Mouse (Mus musculus): Measurements from ENCODE around the gene Gad1. TPM values are rescaled to one million over a fixed set of nuclear protein-coding genes. Genes with fewer than 3 reads are reported as not detected.

Gad1 gene
- total RNA-seq, 2 experiments from 2014 or later: 0.49 to 0.88 TPM

DNA sequence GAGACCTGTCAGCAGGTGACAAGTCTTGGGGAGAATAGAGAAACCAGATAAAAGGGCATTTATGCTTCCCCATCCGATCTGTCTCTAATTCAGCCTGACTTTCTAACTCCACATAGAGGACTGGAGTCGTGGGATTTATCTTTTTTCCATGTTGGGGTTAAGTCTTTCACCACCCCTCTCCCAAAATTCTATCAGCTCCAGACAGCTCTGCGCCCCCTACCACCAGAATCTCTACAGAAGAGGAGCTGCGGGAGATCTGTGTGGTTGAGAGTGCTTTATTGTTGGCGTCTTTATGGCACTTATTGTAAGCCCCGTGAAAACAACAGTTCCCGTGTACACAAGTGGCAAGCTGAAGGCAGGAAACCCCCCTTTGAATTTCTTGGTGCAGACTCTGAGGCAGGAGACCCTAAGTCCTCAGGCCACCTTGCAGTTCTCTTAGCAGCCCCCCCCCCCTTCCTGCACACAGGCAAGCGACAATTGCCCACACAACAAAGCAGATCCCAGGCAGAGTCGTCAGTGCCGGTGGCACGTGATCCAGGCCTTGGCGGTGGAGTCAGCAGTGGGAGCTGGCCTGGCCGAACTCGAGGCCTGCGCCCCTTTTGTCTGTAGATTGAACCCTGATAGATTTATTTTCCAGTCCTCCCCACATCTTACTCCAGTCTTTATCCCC, 11.9 kb downstream of the Gad1 start:
- DNase-seq: no peak

DNA sequence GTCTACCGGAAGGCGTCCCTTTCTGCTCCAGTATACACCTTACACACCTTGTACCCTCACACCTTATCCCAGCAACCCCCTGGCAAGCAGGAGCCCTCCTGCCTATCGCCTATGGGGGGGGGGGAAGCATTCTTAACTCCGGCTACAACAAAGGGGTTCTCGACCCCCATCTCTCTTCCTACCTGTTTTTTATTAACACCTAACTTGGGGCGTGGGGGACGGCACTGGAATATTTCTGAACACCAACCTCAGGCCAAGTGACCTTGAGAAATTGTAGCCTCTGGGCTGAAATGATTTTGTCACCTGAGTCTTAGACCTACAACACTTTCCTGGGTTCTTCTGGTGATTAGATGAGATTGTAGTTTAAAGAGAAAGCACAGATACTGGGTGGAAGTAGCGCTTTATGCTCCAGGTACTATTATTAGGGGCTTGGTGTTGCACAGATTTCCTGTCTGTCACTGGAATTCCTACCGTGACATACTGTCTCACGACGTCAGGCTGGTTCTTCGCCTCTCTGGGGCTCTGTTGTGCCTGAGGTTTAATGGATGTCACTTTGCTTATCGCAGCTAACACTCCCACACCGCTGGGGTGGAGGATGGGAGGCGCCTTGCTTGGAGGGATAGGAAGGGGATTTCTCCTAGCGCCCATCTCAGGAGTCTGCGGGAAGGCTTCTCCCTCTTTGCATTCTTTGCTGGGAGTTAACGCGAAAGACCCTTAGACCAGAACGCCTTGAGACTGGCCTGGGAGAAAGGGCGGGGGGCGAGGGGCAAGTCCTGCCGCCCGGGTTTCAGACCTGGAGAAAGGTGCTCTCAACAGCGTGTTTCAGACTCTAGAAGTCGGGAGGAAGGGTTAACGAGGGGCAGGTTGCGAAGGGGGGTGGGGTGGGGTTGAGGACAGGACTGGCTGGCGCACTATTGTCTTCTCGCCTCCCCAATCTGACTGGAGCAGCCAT, 13.1 kb downstream of the Gad1 start:
- DNase-seq: no peak

DNA sequence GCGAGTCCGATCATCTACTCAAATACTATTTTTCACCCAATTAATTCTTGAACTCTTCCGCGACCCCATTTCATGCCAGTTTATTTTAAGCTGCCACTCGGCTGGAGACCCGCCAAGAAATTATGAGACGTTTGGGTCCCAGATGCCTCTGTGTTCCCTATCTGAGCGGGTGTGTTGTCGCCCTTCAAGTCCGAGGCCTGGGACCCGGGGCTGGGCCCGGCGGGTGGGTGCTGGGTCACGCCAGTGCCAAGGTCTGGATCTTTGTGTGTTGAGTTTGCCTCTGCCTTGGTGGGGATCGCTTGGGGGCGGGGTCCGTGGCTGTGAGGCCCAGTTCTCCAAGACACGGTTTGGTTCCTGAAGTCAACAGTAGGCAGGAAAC, 13.7 kb downstream of the Gad1 start:
- no peak for DNase-seq

DNA sequence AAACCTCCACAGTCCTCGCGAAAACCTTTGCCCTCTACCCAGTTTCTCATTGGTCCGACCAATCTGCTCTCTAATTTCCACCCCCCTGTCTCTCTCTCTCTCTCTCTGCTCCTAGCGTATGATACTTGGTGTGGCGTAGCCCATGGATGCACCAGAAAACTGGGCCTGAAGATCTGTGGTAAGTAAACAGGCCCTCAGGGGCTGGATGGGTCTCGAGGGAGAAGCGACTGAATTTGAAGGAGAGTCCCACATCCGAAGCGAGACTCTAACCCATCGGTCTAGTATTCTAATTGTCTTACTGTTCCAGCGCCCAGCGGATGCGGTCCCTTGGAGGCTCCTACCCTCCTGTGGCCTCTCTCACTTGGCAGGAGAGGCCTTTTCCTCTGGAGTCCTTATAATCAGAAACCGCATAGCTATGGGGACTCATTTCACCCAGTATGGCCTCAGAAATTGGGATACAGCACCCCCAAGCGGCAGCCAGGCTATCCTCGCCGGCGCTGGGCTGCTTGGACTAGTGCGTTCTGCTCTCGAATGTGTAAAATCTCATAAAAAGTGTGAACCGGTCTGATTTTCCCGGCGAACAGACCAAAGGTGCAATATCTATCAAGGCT, 14.3 kb downstream of the Gad1 start:
- no peak for DNase-seq

DNA sequence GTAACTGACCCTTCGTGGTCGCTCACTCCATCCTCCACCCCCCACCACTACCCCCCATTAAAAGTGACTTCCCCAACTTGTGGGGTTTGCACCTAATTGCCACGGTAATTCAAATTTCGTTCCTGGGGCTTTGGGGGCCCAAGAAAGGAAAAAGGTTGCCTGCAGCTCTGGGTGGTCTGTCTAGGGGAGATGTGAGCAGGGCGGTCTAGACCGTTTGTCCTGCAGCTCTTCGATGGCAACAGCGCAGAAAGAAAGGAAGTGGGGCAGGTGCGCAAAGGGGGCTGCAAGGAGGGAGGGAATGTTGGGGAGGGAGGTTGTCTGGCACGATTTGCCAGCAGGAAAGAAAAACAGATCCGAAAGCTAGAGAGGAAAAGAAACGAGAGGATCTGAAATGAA, 14.8 kb downstream of the Gad1 start:
- no peak for DNase-seq

DNA sequence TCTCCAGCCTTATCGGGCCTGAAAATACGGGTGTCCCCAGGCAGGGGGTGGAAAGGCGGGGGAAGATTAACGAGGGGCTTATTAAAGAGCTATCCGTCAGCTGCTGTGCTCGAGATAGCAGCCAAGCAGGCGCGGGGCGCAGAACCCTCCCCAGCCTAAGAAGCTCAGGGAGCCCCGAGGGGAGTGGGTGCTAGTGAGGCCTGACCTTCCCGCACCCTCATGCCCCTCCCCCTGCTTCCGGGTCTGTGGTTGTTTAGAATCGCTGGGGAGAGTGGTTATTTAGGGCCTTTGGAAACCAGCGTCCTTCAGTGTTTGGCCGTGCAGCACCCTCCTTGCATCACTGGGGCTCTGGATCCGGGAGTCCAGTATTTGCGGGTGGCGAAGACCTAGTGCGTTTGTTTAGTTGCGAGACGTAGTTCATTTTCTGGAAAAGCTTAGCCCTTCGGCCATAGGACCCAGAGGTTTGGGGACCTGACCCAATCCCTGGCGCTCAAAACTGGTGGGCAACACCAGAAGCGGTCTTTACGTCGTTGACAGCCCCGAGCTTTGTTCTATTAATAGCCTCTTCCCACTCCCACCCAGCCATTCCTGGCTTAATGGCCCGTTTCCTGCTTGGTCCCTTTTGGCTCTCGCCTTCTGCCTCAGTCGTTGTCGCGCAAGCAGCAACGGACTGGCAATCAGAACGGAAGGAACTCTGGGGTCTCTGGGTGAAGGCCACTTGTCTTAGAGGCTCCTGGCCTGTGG, 15.5 kb downstream of the Gad1 start:
- no peak for DNase-seq

DNA sequence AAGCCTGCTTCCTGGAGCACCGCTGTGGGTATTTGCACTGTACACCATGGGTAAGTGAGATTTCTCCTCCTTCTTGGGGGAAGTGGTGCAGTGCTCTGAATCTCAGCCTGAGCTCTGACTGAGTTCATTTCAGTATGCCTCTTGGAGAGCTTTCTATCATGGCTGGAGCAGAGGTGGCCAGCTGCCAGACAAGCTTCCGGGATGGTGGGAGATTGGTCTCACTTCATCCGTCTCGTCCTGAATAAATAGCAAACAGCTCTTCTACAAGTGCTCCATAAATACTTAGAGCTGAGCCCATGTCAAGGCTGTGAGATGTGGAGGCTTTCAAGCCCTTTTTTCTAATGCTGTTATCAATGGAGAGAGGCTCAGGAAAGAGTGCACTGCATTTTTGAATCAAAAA, 18.8 kb downstream of the Gad1 start:
- DNase-seq: no peak

DNA sequence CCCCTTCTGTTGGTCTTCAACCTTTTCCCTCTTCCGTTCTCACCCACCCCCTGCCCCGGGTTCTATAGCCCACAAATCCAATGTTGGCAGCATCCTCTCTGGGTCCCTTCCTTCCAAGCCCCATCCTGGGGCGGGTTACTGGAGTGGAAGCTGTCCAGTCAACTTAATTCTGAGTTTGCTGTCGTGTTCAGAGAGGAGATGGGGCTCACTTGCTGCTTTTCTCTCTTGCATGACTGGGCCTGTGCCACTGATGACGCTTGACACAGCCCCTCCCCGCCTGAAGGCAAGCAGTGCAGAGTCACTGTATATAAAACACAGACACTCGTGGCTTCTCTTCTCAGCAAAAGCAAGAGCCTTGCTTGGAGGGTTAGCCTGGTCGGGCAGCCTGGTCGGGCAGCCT, 19.4 kb downstream of the Gad1 start:
- DNase-seq: no peak

DNA sequence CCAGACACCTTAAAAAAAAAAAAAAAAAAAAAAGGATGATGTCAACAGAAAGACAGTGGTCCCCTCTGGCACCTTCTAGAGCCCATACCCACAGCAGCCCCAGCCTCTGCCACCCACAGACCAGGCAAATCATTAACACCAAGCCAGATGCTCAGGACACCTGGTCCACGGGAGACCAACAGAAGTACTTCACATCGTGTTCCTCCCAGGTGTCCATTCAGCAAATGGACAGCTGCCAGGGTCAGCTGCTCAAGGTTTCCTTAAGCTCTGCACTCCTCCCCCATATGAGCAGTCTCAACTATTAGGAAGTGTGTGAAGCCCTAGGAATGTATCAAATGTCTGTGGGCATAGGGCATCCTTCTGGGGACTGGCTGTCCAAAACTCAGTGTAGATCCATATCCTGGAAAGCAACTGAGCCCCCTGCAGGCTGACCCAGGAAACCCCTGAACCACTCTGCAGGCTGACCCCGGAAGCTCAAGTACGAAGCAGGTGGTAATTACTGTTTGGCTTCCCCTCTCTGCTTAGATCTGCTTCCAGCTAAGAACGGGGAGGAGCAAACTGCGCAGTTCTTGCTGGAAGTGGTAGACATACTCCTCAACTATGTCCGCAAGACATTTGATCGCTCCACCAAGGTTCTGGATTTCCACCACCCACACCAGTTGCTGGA, 20.8 kb downstream of the Gad1 start:
- no peak for DNase-seq

DNA sequence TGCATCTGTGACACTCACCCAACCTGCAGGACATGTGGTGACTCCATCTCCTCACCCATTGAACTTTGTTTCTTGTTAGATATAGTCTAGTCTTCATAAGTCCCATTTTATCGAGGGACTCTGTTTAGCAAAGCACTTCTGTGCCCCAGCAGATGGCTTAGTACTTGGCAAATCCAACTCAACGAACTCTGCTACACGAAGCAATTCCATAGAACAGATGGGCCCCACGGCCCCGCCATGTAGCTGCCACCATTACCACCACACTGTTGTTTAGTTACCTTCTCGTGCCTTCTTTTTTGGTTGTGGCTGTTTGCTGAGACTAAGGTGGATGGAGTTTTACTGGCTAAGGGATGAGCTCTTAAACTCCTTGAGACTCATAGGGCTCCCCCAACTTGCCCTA, 35.3 kb downstream of the Gad1 start:
- no peak for DNase-seq

DNA sequence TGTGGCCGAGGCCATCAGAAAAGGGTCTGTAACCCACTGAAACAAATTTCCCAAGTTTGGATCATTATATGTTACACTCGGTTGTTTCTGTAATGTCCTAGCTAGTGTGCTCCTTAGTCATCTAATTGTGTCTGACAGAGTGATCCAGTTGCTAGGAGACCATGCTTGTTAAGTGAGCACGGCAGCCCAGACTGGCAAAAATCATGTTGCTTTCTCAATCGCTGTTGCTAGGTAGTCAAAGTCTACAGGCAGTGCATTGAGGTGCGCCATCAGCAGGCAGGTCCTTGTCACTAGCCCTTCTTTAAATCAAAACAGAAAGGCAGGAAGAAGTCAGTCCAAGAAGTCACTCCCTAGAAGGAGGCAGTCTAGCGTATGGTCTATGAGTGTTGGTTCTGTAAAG, 39.6 kb downstream of the Gad1 start:
- no peak for DNase-seq

DNA sequence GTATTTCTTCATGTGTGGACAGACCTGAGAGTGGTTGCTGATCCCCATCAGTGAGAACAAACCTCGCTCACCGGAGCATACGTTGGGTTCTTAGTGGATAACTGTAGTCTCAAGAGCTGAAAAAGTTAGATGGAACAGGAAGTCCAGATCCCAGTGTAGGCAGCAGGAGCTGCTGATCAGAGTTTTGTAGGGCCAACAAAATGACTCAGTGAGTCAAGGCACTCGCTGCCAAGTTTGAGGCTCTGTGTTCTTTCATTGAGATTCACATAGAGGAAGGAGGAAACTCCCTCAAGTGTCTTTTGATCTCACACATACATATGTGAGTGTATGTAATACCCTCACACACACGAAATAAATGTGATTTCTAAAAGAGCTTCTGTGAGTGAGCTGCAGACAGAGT, 40.8 kb downstream of the Gad1 start:
- DNase-seq: no peak

DNA sequence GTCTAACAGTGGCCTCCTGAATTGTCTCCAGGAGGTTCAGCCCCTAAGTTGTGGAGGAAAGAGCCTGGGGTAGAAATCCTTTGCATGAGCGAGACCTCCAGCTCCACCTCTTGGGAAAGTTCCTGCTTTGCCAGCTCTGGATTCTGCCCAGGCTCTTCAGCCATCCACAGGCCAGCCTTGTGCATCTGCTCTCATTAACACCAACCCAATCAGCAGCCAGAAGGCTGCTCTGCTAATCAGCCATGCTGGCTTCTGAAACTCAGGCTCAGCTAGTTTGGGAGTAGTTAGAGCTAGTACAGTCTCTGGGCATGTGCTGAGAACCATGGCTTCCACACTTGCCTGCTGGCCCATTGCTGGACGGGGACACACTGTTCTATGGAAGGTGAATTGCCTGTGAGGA, 43.0 kb downstream of the Gad1 start:
- DNase-seq: no peak

DNA sequence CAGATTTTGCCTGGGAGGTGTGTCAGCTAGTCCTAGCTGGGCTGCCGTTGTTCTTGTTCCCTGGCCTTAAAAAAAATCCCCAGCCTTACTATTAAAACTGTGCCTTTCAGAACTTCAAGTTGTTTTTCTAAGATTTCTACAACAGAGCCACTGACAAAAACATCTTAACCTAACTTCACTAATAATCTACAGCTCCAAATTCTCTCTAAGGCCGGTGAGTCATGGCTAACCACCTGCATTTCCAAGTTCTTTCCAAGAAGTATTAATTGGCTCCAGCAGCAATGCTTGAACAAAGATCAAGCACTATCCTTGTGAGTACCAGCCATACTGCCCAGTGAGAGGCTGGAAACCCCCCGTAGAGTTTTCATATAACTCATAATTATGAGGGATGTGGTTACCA, 56.9 kb downstream of the Gad1 start:
- DNase-seq: no peak

DNA sequence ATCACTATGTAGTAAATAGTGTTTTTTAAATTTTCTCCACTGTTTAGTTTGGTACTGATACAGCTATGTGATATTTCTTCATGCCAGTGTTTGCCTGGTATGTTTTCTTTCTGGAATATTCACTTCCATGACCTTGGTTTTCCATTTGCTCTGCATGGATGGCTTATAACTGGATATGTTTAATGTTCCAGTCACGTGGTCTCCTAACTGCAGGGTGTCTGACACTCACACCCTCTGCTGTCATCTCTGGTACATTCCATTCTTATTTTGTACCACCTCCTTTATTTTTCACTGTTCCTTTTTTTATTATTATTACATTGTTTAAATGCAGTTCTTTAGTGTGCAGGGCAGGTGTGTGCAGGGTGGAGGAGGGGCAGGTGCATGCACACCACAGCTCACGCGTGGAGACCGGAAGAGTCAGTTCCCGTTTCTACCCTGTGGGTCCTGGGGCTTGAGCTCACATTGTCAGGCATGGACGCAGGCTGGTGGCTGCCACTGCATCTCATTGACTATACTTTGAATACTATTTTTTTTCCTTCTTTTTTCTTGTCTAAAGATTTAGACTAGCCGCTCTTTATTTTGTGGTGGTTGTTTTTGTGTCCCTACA, 62.0 kb downstream of the Gad1 start:
- no peak for DNase-seq

DNA sequence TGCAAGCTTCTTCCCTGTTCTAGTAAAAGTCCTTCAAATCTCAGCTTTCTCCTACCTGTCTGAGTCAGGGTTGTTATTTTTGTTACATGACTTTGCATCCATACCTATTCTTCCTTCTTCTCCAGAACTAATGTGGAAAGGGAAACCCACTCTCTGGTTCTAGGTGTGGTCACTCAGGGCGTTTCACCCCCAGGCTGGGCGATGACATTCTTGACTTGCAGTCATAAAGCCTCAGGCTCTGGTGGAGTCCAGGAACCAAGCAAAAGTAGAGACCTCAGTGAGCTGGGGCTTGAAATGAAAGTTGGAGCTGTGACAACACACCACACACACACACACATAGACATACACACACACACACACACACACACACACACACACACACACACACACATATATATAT, 63.2 kb downstream of the Gad1 start:
- DNase-seq: no peak

DNA sequence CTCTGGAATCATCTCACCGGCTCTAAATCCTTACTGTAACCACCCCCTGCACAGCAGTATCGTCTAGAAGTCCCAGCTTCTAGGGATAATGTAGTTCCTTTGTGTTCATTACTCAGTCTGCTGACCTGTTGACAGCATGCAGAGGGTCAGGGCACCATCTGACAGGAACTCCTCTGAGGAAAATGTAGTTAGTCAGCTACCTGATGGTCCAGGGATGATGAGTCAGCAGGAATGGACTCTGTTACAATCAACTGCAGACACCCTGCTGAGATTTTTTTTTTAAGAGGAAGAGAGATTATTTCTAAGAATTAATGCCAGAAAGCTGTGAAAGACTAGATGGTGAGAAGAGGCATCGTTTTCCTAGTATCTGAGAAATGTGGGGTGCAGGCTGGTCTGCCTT, 63.7 kb downstream of the Gad1 start:
- no peak for DNase-seq

DNA sequence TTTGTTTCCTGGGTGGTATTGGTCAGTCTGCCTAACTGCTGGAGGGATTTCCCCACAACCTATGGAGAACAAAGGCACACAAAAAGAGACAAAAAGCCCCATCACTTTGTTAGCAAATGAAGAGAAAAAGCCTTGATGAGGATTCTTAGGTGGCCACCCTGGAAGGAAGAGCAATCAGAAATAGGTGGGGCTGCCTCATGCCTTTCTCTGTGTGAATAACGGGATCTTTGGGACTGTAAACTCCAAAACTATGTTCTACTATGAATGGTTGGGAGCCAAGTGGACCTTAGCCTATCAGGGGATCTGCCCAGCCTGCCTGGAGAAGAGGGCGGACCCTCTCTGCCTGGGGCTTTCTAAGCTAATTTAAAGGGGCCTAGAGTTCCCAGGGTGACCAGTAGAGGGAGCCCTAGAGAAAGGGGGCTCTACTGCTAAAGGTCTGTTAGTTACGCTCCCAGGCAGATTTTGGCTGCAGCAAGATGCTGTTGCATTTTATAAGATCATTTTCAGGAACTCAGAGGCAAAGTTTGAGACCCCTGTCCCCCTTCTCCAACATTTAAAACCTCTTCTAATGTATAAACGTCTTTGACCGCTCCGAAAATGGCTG, 66.5 kb downstream of the Gad1 start:
- no peak for DNase-seq

DNA sequence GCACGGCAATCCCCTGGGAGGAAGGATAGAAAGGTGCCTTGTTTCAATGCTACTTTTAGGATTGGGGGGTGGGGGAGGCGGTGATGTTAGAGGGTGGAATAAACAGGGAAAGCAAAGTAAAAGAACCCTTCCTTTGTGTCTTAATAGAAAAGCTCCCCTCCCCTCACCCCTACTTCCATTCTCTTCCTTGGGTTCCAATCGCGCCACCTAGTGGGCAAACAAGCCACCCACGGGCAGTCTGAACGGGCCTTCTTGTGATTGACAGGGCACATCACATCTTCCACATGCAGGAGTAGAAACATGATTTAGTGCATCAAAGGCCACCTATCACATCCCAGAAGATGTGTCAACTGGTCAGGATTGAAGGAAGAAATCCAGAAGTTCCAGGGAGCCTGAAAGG, 67.4 kb downstream of the Gad1 start:
- no peak for DNase-seq

DNA sequence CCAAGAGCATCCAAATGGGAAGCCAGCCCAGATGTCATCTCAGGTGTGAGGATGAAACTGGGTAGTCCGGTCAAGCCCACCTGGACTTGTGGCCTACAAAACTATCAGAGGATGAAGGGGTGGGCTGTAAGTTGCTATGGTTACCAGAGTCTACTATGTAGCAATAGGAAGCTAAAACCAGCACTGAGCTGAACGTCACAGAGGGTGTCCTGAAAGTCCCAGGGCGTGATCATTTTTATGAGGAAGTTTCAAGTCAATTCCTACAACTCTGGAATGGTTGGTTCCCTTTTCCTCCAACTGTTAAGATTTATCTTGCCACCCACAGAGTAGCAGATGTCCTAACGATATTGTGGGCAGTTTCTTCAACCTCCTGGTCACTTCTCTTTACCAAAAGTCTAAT, 69.4 kb downstream of the Gad1 start:
- DNase-seq: no peak

DNA sequence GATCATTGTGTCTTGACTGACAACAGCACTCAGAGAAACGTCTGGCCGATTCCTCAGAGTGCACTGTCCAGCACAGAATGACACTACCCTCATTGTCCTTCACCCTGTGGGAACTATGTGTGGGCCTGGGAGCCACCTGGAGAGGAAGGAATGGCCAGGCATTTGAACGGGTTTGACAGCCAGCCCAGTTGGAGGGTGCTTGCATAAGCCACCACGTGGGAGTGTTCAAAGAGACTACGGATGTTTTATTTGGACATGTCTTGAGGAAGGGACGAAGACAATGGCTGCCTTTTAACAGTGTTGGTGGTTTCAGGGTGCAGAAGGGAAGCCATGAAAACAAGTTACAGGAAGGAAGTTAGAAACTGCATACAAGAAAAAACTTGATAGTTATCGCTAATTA, 72.9 kb downstream of the Gad1 start:
- DNase-seq: no peak

Measured in gastrocnemius, postnatal 10 days (tissue).